Mouse (Mus musculus) kidney, adult 8-10 months (tissue): ENCODE results near the gene Nmnat1.
"Not testable (repeated sequence)": the region's sequence is repeated elsewhere in the genome, so short reads cannot be mapped to it uniquely, and the experiment has no call there.

ENCODE experiments used
- DNase-seq, 2 experiments: peaks; one replicate each; pipeline ENCODE4 v3.0.0; 2022

Gene Nmnat1

GRCm38 (mm10) chr4:149487729-149488128 lies 2.7 kb upstream of the Nmnat1 start:
- DNase-seq = no peak

DNA sequence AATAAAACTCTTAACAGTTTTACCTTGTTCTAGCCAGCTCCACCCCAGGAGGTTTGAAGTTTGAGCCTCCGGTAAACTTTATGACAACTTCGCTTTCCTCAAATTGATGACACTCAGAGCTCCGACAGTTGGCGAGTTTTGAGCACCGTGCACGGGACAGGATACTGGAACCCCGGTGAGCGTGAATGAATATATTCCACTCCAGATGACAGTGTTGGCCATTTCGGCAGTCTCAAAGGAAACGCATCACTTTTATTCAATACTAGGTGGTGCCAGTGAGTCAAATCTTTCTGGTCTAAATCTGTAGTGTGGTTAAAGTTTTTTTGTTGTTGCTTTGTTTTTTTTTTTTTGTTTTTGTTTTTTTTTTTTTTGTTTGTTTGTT lies 814 bp upstream of the Nmnat1 start:
- peak; percentile 14 to 26 for DNase-seq

- DNase-seq = peak in 1 of 2 experiments; percentile 29
These were observed 436 bp downstream of the Nmnat1 start for GRCm38 (mm10) chr4:149484566-149484965.

GRCm38 (mm10) chr4:149477078-149477477 lies 7.9 kb downstream of the Nmnat1 start, which contains the start of gene Tmem274:
Gene Tmem274 (plus strand): TSS chr4:149477378.
- DNase-seq = no peak

DNA sequence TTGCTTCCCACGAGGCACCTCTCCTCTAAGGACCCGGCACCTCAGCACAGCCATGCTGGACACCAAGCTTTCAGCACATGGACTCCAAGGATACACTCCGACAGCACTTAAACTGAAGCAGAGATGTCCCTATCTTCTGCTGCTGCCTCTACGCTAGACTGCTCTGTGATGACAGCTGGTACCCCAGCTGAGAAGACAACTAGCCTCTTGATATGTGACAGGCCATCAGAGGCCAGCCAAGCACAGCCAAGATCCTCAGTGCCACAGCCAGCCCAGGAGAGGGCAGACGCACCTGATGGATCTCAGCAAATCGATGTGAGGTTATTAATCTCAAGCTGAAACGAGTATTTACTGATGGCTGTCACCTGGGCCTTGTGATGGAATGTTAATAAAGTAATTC lies 9.9 kb downstream of the Nmnat1 start:
- DNase-seq = no peak

GRCm38 (mm10) chr4:149469557-149469956 lies 15.4 kb downstream of the Nmnat1 start:
- no peak for DNase-seq

DNA sequence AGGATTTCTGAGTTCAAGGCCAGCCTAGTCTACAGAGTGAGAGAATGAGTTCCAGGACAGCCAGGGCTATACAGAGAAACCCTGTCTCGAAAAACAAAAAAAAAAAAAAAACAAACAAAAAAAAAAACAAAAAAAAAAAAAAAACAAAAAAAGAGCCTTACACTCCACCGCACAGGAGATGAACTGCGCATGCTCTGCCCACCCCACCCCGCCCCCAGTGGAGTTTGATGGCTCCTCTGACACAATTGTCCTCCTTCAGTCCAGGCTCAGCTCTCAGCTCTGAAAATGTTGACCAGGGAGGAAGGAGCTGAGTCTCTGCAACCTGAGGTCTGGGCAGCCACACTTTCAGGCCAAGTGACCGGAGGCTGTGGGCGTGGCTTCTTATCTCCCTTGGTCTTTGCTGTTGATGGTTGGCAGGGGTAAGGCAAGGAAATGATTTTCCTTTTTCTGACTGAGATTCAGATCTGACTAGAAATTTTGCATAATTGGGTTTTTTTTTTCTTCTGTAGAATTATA lies 21.5 kb downstream of the Nmnat1 start:
- DNase-seq = no peak

DNA sequence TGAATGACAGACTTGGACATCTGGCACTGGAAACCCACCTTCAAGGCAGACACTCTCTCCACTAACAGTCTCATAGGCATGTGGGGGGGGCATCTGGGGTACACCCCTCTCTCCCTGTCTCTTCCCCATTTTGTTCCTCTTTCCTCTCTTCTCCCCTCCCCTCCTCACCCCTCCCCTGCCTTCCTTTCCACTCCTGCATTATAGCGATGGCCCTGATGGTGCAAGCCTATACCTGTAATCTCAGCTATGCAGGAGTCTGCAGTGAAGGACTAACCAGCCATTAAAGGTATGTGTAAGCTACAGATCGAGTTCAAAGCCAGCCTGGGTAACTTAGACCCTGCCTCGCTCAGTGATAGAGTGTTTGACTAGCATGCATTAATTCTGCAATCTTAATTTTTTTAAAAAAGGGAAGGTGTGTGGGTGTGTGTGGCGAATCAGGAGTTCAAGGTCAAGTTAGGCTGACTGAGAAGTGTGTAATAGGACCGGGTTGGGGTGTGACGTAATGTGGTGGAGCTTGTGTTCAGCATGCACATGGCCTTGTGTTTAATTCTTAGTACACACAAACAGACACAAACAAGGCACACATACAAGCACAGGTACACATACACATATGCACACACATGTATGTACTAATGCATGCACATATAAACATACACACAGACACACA lies 22.6 kb downstream of the Nmnat1 start:
- DNase-seq = no peak

GRCm38 (mm10) chr4:149461579-149462304 lies 23.3 kb downstream of the Nmnat1 start:
- DNase-seq = no peak

DNA sequence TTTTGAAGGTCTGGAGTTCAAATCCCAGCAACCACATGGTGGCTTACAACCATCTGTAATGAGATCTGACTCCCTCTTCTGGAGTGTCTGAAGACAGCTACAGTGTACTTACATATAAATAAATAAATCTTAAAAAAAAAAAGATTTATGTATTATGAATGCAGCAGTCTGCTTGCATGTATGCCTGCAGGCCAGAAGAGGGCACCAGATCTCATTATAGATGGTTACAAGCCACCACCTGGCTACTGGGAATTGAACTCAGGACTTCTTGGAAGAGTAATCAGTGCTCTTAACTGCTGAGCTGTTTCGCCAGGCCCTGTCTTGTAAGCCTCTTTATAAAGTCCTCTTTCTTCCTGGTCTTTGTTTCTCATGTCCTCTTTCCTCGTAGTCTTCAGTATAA lies 24.5 kb downstream of the Nmnat1 start:
- not testable (repeated sequence) for DNase-seq

DNA sequence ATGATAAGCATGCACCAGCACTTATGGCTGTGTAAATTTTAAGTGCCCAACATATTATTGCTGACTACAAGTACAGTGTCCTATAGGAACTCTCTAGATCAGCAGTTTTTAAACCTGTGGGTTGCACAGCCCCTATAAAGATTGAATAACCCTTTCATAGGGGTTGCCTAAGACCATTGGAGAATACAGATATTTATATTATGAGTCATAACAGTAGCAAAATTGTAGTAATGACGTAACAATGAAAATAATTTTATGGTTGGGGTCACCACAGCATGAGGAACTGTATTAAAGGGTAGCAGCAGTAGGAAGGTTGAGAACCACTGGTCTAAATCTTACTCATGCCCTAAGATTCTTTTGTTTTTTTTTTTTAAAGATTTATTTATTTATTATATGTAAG lies 25.6 kb downstream of the Nmnat1 start:
- no peak for DNase-seq

GRCm38 (mm10) chr4:149458526-149458925 lies 26.5 kb downstream of the Nmnat1 start:
- DNase-seq = no peak

GRCm38 (mm10) chr4:149457831-149458430 lies 27.1 kb downstream of the Nmnat1 start:
- peak; percentile 50 to 72 for DNase-seq

GRCm38 (mm10) chr4:149457163-149457562 lies 27.8 kb downstream of the Nmnat1 start:
- not testable (repeated sequence) for DNase-seq

- DNase-seq = no peak
These were observed 30.1 kb downstream of the Nmnat1 start, which contains the start of gene Rbp7 for GRCm38 (mm10) chr4:149454879-149455278. Gene Rbp7 (minus strand): TSS chr4:149454978.

- DNase-seq = peak in 1 of 2 experiments; percentile 28
These were observed 30.7 kb downstream of the Nmnat1 start for GRCm38 (mm10) chr4:149454263-149454662.

- DNase-seq = peak in 1 of 2 experiments; percentile 64
These were observed 31.3 kb downstream of the Nmnat1 start for GRCm38 (mm10) chr4:149453656-149454055.

- DNase-seq = no peak
These were observed 34.4 kb downstream of the Nmnat1 start for GRCm38 (mm10) chr4:149450636-149451035.

- DNase-seq = no peak
These were observed 38.7 kb downstream of the Nmnat1 start for GRCm38 (mm10) chr4:149446309-149446708.

GRCm38 (mm10) chr4:149445868-149446267 lies 39.1 kb downstream of the Nmnat1 start:
- peak in 1 of 2 experiments; percentile 28 for DNase-seq

DNA sequence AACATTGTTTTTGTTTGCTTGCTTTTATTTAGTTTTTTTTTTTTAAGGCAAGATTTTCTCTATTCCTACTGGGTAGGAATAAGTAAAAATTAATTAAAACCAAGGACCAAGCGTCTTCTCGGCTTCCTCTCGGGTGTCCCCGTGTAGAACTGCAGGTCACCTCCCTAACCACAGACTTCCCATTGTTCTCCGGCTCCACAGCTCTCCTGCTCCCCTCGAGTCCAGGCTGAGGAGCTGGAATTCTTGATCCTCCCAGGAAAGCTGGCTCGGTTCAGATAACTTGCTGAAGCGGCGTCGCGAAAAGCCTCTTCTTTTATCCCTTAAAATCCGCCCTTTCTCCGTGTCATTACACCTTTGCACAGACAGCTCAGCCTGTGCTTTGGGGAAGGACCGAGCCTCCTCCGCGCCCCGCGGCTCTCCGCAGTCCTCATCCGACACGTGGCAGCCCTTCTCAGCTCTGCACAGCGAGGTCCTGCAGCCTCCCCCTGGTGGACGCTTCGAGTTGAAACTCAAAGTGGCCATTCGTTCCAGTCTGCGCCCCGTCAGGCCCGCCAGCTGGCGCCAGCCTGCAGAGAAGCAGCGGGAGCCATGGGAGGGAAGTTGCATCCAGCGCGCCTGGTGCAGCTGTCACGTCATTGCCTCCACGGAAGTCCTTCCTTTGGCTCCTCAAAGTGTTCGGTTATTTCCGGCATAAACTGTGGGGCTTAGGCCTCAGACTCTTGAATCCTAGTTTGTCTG lies 39.9 kb downstream of the Nmnat1 start:
- peak; percentile 88 to 91 for DNase-seq

DNA sequence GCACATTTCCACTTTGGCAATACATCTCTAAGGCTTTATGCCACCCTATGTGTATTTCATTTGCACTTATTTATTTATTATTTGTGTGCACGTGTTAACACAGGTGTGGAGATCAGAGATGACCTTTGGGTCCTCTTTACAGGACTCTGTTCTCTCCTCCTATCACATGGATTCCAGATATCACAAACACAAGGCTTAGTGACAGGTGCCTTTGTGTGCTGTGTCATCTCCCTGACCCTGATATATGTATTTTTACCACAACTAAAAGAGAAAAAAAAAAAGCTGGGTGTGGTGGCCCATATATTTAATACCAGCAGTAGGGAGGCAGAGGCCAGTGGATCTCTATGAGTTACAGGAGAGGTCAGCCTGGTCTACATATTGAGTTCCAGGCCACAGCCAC lies 40.5 kb downstream of the Nmnat1 start:
- no peak for DNase-seq

- no peak for DNase-seq
These were observed 42.6 kb downstream of the Nmnat1 start for GRCm38 (mm10) chr4:149442436-149442835.
